Mouse (Mus musculus): Measurements from ENCODE around the gene Nectin2. TPM values are rescaled to one million over a fixed set of nuclear protein-coding genes. Genes with fewer than 3 reads are reported as not detected.

Nectin2 gene
- polyA plus RNA-seq, 1 experiment from 2014 or later: 55.3 TPM

- WGBS: 92% methylated on average over 5 of the region's 5 CpGs
- Histone ChIP-seq H3K9ac (ENCODE audit: low read depth, low read length) (no peak overlapping the region), H3K4me1 (ENCODE audit: control insufficient read depth, insufficient read depth, low read length) (peaks cover 18% of the 10 kb centered on the region), H3K9me3 (replicated peaks; ENCODE audit: control insufficient read depth, low read length, poor library complexity, severe bottlenecking) (no peaks in the 10 kb centered on the region; the same call in 1 of the 2 replicates), H3K4me3 (ENCODE audit: low read depth, low read length) (no peak overlapping the region), H3K4me2 (ENCODE audit: low read length) (no peak overlapping the region), H3K36me3 (ENCODE audit: control insufficient read depth, insufficient read depth, low read length) (peaks cover 8% of the 10 kb centered on the region), H3K27me3 (ENCODE audit: control insufficient read depth, insufficient read depth, low read depth, low read length) (no peaks in the 10 kb centered on the region), H3K27ac (ENCODE audit: low read length) (no peak overlapping the region)
- ATAC-seq: no peak
Measured at GRCm38 (mm10) chr7:19718297-19718952, 31.9 kb downstream of the Nectin2 start.

DNA sequence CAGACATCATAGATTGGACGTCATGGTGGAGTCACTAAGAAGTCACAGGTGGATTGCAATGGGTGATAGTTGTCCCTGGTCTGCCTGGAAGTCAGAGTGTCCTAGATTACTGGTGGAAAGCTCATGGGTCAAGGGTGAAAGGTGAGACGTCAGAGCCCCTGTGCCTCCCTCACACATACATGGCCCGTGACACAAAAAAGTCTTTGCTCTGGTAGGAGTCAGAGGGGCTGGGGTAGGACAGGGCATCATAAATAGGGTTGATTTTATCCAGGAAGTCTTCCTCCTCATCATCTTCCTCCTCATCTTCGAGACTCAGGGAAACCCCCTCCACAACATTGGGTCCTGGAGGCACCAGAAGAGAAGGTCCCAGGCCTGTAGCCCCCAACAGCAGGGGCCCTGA, 32.9 kb downstream of the Nectin2 start:
- peaks cover 19% of the 10 kb centered on the region for H3K4me1 ChIP-seq (ENCODE audit: control insufficient read depth, insufficient read depth, low read length)
- no peak overlapping the region for H3K4me3 ChIP-seq (ENCODE audit: low read depth, low read length)
- no peak for ATAC-seq
- no peak overlapping the region for H3K9ac ChIP-seq (ENCODE audit: low read depth, low read length)
- H3K4me2 ChIP-seq (ENCODE audit: low read length): no peak overlapping the region
- peaks cover 9% of the 10 kb centered on the region for H3K36me3 ChIP-seq (ENCODE audit: control insufficient read depth, insufficient read depth, low read length)
- H3K9me3 ChIP-seq (replicated peaks; ENCODE audit: control insufficient read depth, low read length, poor library complexity, severe bottlenecking): no peaks in the 10 kb centered on the region; the same call in 1 of the 2 replicates
- 96% methylated on average over 4 of the region's 4 CpGs for WGBS
- H3K27me3 ChIP-seq (ENCODE audit: control insufficient read depth, insufficient read depth, low read depth, low read length): no peaks in the 10 kb centered on the region
- H3K27ac ChIP-seq (ENCODE audit: low read length): no peak overlapping the region

GRCm38 (mm10) chr7:19716822-19717221, 33.5 kb downstream of the Nectin2 start:
- no peak overlapping the region for H3K4me3 ChIP-seq (ENCODE audit: low read depth, low read length)
- H3K9me3 ChIP-seq (replicated peaks; ENCODE audit: control insufficient read depth, low read length, poor library complexity, severe bottlenecking): no peaks in the 10 kb centered on the region; the same call in 1 of the 2 replicates
- H3K27ac ChIP-seq (ENCODE audit: low read length): peak overlapping the region; percentile 92
- H3K4me1 ChIP-seq (ENCODE audit: control insufficient read depth, insufficient read depth, low read length): peaks cover 19% of the 10 kb centered on the region
- 91% methylated on average over 2 of the region's 2 CpGs for WGBS
- peaks cover 9% of the 10 kb centered on the region for H3K36me3 ChIP-seq (ENCODE audit: control insufficient read depth, insufficient read depth, low read length)
- H3K4me2 ChIP-seq (ENCODE audit: low read length): peak overlapping the region; percentile 74
- no peaks in the 10 kb centered on the region for H3K27me3 ChIP-seq (ENCODE audit: control insufficient read depth, insufficient read depth, low read depth, low read length)
- ATAC-seq: no peak
- H3K9ac ChIP-seq (ENCODE audit: low read depth, low read length): peak overlapping the region; percentile 16; the same call in 1 of the 2 replicates

DNA sequence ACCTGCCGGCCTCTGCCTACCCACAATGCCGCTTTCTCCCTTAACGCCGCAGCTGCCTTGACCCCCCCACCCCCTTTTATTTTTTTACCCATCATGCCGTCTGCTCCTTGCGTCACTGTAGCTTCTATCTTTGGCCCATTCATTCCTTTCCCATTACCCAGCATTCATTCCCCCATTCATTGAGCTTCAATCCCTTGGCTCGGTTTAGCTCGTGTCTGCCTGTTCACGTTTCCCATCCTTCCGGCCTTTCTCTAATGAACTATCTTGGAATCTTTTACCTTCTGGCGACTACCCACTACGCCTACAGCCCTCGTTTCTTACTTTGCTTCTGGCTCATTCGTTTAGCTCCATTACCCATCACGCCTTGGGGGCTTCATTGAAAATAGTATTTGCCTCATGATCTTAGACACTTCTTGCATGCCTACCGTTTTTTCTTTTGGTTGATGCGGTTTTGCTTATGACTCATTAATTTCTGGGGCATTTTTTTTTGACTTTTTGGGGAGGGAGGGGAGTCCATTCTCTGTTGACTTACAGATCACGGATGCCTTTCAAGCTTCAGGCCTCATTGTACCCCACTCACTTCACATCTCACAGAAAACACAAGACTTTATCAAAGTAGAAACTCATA, 34.1 kb downstream of the Nectin2 start:
- no peaks in the 10 kb centered on the region; the same call in 1 of the 2 replicates for H3K9me3 ChIP-seq (replicated peaks; ENCODE audit: control insufficient read depth, low read length, poor library complexity, severe bottlenecking)
- no peaks in the 10 kb centered on the region for H3K27me3 ChIP-seq (ENCODE audit: control insufficient read depth, insufficient read depth, low read depth, low read length)
- peaks cover 19% of the 10 kb centered on the region for H3K4me1 ChIP-seq (ENCODE audit: control insufficient read depth, insufficient read depth, low read length)
- H3K4me2 ChIP-seq (ENCODE audit: low read length): peak overlapping the region; percentile 74
- peak overlapping the region; percentile 92 for H3K27ac ChIP-seq (ENCODE audit: low read length)
- peak overlapping the region; percentile 61 for H3K9ac ChIP-seq (ENCODE audit: low read depth, low read length)
- 6% methylated on average over 18 of the region's 18 CpGs for WGBS
- H3K36me3 ChIP-seq (ENCODE audit: control insufficient read depth, insufficient read depth, low read length): peaks cover 9% of the 10 kb centered on the region
- no peak for ATAC-seq
- H3K4me3 ChIP-seq (ENCODE audit: low read depth, low read length): peak overlapping the region; percentile 44

DNA sequence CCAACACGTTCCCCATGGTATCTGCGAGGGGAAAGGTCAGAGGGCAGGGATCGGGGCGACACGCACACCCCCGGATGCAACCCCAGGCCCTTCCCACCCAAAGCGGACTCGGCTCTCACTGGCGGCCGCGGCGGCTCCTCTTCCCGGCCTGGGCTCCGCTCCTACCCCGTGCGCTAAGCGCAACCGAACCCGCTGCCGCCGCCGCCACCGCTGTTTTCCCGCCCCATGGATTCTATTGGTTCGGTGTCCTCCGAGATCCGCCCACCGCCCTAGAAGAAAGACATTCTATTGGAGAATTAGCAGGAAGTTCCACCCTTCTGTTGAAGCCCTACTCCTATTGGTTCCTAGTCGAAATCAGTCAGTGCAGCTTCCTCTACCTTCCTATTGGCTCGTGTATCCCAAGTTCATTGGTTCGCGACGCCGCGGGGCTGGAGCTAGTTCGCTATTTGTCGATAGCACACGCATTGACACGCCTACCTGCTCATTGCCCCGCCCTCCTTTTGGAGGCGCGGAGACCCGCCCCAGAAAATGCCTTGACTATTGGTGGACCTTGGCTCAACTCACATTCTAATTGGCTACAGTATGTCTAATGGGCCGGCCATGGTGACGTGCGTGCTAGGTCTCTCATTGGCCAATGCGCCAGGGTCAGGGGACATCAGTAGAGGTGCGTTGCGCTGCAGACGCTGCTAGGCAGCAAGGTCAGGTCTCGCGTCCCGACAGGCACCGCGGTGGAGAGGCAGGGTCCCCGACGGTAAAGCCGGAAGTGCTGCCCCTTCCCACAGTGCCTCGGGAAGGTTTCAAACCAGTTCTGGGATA, 34.8 kb downstream of the Nectin2 start, which contains the start of gene Tomm40:
Gene Tomm40 (minus strand): TSS at position 200 of the 816 bp plus-strand sequence.
- Histone ChIP-seq H3K9me3 (replicated peaks; ENCODE audit: control insufficient read depth, low read length, poor library complexity, severe bottlenecking) (no peaks in the 10 kb centered on the region), H3K4me3 (ENCODE audit: low read depth, low read length) (peak within 1 kb of the TSS; percentile 93), H3K4me2 (ENCODE audit: low read length) (peak within 1 kb of the TSS; percentile 96), H3K36me3 (ENCODE audit: control insufficient read depth, insufficient read depth, low read length) (peaks cover 13% of the 10 kb centered on the region), H3K27ac (ENCODE audit: low read length) (peak within 1 kb of the TSS; percentile 92), H3K9ac (ENCODE audit: low read depth, low read length) (peak within 1 kb of the TSS; percentile 97), H3K4me1 (ENCODE audit: control insufficient read depth, insufficient read depth, low read length) (peaks cover 19% of the 10 kb centered on the region), H3K27me3 (ENCODE audit: control insufficient read depth, insufficient read depth, low read depth, low read length) (no peaks in the 10 kb centered on the region)
- under 1% methylated on average over 58 of the region's 59 CpGs for WGBS
- ATAC-seq: peak; percentile 98

- Histone ChIP-seq H3K4me1 (ENCODE audit: control insufficient read depth, insufficient read depth, low read length) (peaks cover 19% of the 10 kb centered on the region), H3K4me2 (ENCODE audit: low read length) (peak overlapping the region; percentile 96), H3K9me3 (replicated peaks; ENCODE audit: control insufficient read depth, low read length, poor library complexity, severe bottlenecking) (no peaks in the 10 kb centered on the region), H3K4me3 (ENCODE audit: low read depth, low read length) (peak overlapping the region; percentile 93), H3K9ac (ENCODE audit: low read depth, low read length) (peak overlapping the region; percentile 97), H3K27ac (ENCODE audit: low read length) (peak overlapping the region; percentile 73), H3K36me3 (ENCODE audit: control insufficient read depth, insufficient read depth, low read length) (peaks cover 15% of the 10 kb centered on the region), H3K27me3 (ENCODE audit: control insufficient read depth, insufficient read depth, low read depth, low read length) (no peaks in the 10 kb centered on the region)
- ATAC-seq: no peak
- WGBS: under 1% methylated on average over 33 of the region's 39 CpGs
Measured at GRCm38 (mm10) chr7:19714836-19715235, 35.4 kb downstream of the Nectin2 start.

- no peak overlapping the region for H3K4me3 ChIP-seq (ENCODE audit: low read depth, low read length)
- no peak for ATAC-seq
- H3K27ac ChIP-seq (ENCODE audit: low read length): no peak overlapping the region
Measured at GRCm38 (mm10) chr7:19713598-19713997, 36.7 kb downstream of the Nectin2 start.

GRCm38 (mm10) chr7:19713196-19713595, 37.1 kb downstream of the Nectin2 start:
- peaks cover 19% of the 10 kb centered on the region for H3K4me1 ChIP-seq (ENCODE audit: control insufficient read depth, insufficient read depth, low read length)
- no peak for ATAC-seq
- H3K9ac ChIP-seq (ENCODE audit: low read depth, low read length): no peak overlapping the region
- H3K27ac ChIP-seq (ENCODE audit: low read length): no peak overlapping the region
- no peak overlapping the region for H3K4me3 ChIP-seq (ENCODE audit: low read depth, low read length)
- H3K36me3 ChIP-seq (ENCODE audit: control insufficient read depth, insufficient read depth, low read length): peaks cover 29% of the 10 kb centered on the region
- H3K4me2 ChIP-seq (ENCODE audit: low read length): no peak overlapping the region
- H3K27me3 ChIP-seq (ENCODE audit: control insufficient read depth, insufficient read depth, low read depth, low read length): no peaks in the 10 kb centered on the region
- H3K9me3 ChIP-seq (replicated peaks; ENCODE audit: control insufficient read depth, low read length, poor library complexity, severe bottlenecking): no peaks in the 10 kb centered on the region
- WGBS: 57% methylated on average over 4 of the region's 4 CpGs

More at GRCm38 (mm10) chr7:19713598-19713997, 36.7 kb downstream of the Nectin2 start:
- Histone ChIP-seq H3K36me3 (ENCODE audit: control insufficient read depth, insufficient read depth, low read length) (peaks cover 26% of the 10 kb centered on the region), H3K27me3 (ENCODE audit: control insufficient read depth, insufficient read depth, low read depth, low read length) (no peaks in the 10 kb centered on the region), H3K4me2 (ENCODE audit: low read length) (no peak overlapping the region), H3K9ac (ENCODE audit: low read depth, low read length) (no peak overlapping the region), H3K9me3 (replicated peaks; ENCODE audit: control insufficient read depth, low read length, poor library complexity, severe bottlenecking) (no peaks in the 10 kb centered on the region), H3K4me1 (ENCODE audit: control insufficient read depth, insufficient read depth, low read length) (peaks cover 19% of the 10 kb centered on the region)
- 84% methylated on average over 9 of the region's 9 CpGs for WGBS
